Mouse (Mus musculus): ENCODE measurements at regions not wholly inside any gene's neighbourhood (a gene's known extent, or its start where the extent isn't known, plus 50 kb on each side); places are given as distances from the start of the nearest gene placed in this dataset.

DNA sequence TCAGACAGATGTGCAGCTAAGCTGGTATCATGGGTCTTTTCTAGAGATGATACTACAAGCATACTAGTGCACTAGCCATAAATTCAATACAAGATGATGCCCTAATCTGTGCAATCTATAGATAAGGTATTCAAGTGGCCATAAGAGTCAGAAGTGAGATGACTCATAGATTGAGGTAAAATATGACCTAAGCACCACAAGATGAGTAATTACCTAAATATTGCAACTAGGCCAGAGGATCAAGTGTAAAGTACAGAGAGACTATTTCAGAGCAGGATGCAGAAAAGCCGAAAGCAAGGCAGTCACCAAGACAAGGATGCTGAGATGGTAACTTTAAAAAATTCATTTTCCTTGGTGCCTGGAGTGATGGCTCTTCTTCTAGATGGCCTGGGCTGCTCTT is 111.5 kb upstream of the Gas2 start:
- Histone ChIP-seq H3K4me3 (replicated peaks; ENCODE audit: low read length) (no peak overlapping the region), H3K4me1 (replicated peaks; ENCODE audit: control insufficient read depth, insufficient read depth, low read length) (peaks cover 17% of the 10 kb centered on the region), H3K27ac (ENCODE audit: low read length) (no peak overlapping the region; the same call in 1 of the 2 replicates), H3K9me3 (ENCODE audit: control insufficient read depth, low read length) (no peaks in the 10 kb centered on the region), H3K4me2 (ENCODE audit: low read length) (no peak overlapping the region), H3K27me3 (replicated peaks; ENCODE audit: control insufficient read depth, insufficient read depth, low read length) (no peaks in the 10 kb centered on the region), H3K36me3 (ENCODE audit: control insufficient read depth, insufficient read depth) (no peaks in the 10 kb centered on the region), H3K9ac (replicated peaks; ENCODE audit: low read depth, low read length) (no peak overlapping the region)
- ATAC-seq, result no peak
- 88% methylated on average over 1 of the region's 1 CpGs for WGBS

DNA sequence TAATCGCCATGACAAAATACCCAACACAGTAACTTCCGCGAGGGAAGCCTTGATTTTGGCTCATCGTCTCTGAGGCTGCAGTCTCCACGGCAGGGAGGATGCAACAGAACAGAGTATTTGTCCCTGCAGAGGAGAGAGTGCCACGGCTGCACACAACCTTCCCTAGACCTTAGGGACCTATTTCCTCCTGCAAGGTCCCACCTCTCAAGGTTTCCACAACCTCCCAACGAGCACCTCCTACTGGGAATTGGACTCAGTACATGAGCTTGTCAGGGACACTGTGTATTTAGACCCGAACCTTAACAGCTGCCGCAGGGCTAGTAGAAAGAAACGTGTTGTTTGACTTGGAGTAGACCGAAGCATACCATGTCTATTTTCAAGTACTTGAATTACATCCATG is 108.8 kb upstream of the Gas2 start:
- 89% methylated on average over 11 of the region's 11 CpGs for WGBS
- no peak overlapping the region for H3K9ac ChIP-seq (replicated peaks; ENCODE audit: low read depth, low read length)
- no peak overlapping the region for H3K4me2 ChIP-seq (ENCODE audit: low read length)
- H3K4me1 ChIP-seq (replicated peaks; ENCODE audit: control insufficient read depth, insufficient read depth, low read length), result peaks cover 17% of the 10 kb centered on the region
- H3K4me3 ChIP-seq (replicated peaks; ENCODE audit: low read length), result no peak overlapping the region
- H3K27me3 ChIP-seq (replicated peaks; ENCODE audit: control insufficient read depth, insufficient read depth, low read length), result no peaks in the 10 kb centered on the region
- H3K36me3 ChIP-seq (ENCODE audit: control insufficient read depth, insufficient read depth), result no peaks in the 10 kb centered on the region
- H3K27ac ChIP-seq (ENCODE audit: low read length), result no peak overlapping the region
- no peak for ATAC-seq
- no peaks in the 10 kb centered on the region for H3K9me3 ChIP-seq (ENCODE audit: control insufficient read depth, low read length)

DNA sequence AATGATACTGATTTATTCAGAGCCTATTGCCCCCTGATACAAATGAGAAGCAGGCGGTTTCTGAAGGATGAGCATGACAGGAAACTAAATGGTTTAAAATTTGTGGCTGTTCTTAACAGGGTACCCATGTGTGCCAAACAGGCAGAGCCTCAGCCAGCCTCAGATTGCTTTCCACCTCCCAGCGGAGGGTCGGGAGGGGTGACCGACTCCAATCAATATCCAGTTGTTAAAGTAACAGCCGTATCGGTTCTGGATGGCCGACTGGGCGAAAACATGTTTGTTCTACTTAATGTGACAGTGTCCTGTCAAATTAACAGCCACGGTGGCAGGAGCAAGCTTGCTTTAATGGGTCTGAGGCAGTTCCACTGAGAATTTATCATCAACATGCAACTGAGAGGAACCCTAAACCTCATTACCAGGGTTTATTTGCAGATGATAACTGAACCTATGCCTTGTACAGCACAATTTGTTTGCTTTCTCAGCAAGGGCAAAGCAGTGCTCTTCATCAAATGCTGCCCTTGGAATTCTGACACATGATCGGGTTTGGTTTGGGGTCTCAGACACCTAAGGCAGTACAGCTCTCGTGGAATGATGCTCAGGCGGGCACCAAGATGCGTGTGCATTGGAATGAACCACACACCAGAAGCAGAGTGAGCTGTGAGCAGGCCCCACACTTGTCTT is 107.5 kb upstream of the Gas2 start:
- Histone ChIP-seq H3K27ac (ENCODE audit: low read length) (no peak overlapping the region), H3K9me3 (ENCODE audit: control insufficient read depth, low read length) (no peaks in the 10 kb centered on the region), H3K4me3 (replicated peaks; ENCODE audit: low read length) (no peak overlapping the region), H3K9ac (replicated peaks; ENCODE audit: low read depth, low read length) (no peak overlapping the region), H3K4me1 (replicated peaks; ENCODE audit: control insufficient read depth, insufficient read depth, low read length) (peaks cover 10% of the 10 kb centered on the region), H3K27me3 (replicated peaks; ENCODE audit: control insufficient read depth, insufficient read depth, low read length) (no peaks in the 10 kb centered on the region), H3K4me2 (ENCODE audit: low read length) (no peak overlapping the region), H3K36me3 (ENCODE audit: control insufficient read depth, insufficient read depth) (no peaks in the 10 kb centered on the region)
- no peak for ATAC-seq
- 67% methylated on average over 13 of the region's 13 CpGs for WGBS

DNA sequence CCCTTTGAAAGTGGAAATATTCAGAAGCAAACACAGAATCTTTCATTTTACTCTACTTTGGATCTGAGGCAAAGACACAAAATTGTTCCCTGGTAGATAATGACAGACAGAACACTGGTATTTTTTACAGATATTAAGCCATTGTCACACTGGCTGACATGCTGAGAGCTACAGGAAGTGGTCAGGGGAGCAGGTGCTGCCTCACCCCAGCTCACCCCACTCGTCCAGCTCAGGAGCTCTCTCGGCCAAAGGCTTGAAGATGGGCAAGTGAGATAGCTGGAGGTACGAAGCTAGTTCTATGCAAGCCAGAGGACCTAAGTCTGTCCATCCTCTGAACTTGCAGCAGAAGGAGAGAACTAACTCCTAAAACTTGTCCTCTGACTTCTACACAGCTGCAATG is 105.6 kb upstream of the Gas2 start:
- H3K9me3 ChIP-seq (ENCODE audit: control insufficient read depth, low read length), result no peaks in the 10 kb centered on the region
- WGBS, result 80% methylated on average over 3 of the region's 3 CpGs
- no peak overlapping the region for H3K9ac ChIP-seq (replicated peaks; ENCODE audit: low read depth, low read length)
- no peaks in the 10 kb centered on the region for H3K36me3 ChIP-seq (ENCODE audit: control insufficient read depth, insufficient read depth)
- no peak for ATAC-seq
- H3K27ac ChIP-seq (ENCODE audit: low read length), result no peak overlapping the region
- no peak overlapping the region for H3K4me2 ChIP-seq (ENCODE audit: low read length)
- H3K27me3 ChIP-seq (replicated peaks; ENCODE audit: control insufficient read depth, insufficient read depth, low read length), result no peaks in the 10 kb centered on the region
- H3K4me3 ChIP-seq (replicated peaks; ENCODE audit: low read length), result no peak overlapping the region
- peaks cover 4% of the 10 kb centered on the region; the same call in 1 of the 2 replicates for H3K4me1 ChIP-seq (replicated peaks; ENCODE audit: control insufficient read depth, insufficient read depth, low read length)

DNA sequence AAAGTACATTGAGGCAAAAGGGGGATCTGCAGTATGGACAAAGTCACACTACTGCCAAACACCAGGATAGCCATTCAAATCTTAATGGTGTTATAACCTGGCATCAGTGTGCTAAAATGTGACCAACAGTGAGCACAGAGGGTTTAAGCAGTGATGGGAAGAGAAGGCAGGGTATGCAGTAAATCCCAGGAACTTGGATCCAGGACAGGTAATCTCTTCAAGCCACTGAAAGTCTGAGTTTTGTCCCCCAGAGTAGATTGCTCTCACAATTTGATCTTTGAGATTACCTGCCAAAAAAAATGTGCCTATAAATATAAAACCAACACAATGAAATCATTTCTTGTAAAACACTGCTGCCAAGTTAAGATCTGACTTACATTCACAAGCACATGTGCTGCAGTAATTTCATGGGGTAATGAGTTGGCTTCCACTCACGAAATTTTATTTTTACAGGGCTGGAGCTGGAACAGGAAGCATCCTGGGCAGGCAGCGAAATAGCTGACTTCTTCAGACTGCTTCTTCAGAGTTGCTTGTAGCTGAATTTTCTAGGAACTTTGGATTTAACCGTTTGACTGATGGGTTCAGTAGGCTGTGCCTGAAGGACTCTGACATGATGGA is 102.2 kb upstream of the Gas2 start:
- no peak overlapping the region for H3K9ac ChIP-seq (replicated peaks; ENCODE audit: low read depth, low read length)
- 71% methylated on average over 3 of the region's 3 CpGs for WGBS

DNA sequence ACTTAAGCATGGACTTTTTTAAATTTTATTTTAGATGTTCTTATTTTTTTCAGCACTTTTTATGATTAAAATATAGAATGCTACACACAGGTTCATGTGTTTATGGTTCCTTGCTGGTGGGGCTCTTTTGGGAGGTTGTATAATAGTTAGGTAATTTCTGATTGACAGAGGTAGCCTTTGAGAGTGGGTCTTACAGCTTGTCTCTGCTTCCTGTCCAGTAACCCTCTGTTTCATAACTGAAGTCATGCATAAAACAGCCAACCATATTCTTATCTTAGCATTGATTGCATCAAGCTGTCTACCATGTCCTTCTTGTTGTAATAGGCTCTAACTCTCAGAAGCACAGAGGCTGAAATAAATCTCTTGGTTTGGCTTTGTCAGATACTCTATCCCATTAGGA is 94.7 kb upstream of the Gas2 start:
- Histone ChIP-seq H3K27ac (ENCODE audit: low read length) (no peak overlapping the region), H3K27me3 (replicated peaks; ENCODE audit: control insufficient read depth, insufficient read depth, low read length) (no peaks in the 10 kb centered on the region), H3K4me2 (ENCODE audit: low read length) (no peak overlapping the region), H3K4me1 (replicated peaks; ENCODE audit: control insufficient read depth, insufficient read depth, low read length) (no peaks in the 10 kb centered on the region), H3K9me3 (ENCODE audit: control insufficient read depth, low read length) (no peaks in the 10 kb centered on the region), H3K36me3 (ENCODE audit: control insufficient read depth, insufficient read depth) (no peaks in the 10 kb centered on the region), H3K4me3 (replicated peaks; ENCODE audit: low read length) (no peak overlapping the region), H3K9ac (replicated peaks; ENCODE audit: low read depth, low read length) (no peak overlapping the region)
- ATAC-seq, result no peak

More for the DNA sequence above, 102.2 kb upstream of the Gas2 start:
- H3K36me3 ChIP-seq (ENCODE audit: control insufficient read depth, insufficient read depth), result no peaks in the 10 kb centered on the region
- no peak overlapping the region for H3K4me3 ChIP-seq (replicated peaks; ENCODE audit: low read length)
- peaks cover 4% of the 10 kb centered on the region; the same call in 1 of the 2 replicates for H3K4me1 ChIP-seq (replicated peaks; ENCODE audit: control insufficient read depth, insufficient read depth, low read length)
- H3K9me3 ChIP-seq (ENCODE audit: control insufficient read depth, low read length), result no peaks in the 10 kb centered on the region
- no peaks in the 10 kb centered on the region for H3K27me3 ChIP-seq (replicated peaks; ENCODE audit: control insufficient read depth, insufficient read depth, low read length)
- ATAC-seq, result no peak
- no peak overlapping the region for H3K27ac ChIP-seq (ENCODE audit: low read length)
- H3K4me2 ChIP-seq (ENCODE audit: low read length), result no peak overlapping the region

DNA sequence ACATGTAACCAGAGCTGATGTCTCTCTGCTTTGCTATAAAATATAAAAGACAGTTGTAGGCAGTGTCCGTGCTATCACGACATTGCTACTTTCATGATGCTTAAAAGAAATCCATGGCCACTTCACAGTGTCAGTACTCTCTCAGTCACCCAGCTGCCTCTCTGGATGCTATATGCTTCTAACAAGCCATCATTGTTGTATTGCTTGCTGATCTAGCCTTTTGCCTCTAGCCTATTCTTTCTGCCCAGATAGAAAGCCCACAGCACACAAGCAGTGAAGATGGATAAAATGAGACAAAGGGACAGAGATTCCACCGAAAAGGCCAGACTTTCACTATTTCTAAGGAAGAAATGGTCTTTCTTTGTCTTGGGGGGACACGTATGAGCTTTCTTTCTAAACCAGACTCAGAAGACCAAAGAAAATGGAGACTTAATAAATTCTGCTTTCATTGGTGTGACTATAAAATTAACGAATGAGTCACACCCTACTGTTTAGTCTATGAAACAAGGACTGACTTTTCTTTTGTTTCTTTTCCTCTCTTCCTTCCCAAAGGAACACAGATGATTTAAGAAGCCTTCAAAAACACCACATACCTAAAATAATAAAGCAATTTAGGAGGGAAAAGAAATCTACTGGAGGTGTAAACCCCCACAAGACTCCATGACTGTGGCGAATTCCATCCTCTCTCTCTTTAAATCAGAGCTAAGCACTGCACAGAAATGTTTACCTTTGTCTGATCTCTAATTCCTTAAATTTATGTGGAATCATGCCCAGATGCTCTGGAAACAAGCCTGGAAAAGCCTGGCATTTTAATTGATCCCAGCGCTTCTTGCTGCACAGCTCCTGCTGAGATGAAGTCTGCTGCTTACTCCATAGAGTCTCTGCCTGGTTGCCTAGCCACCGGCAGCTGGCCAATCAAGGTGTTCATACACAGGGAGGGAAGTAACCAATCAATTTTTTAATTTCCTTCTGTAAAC is 89.6 kb upstream of the Gas2 start:
- 32% methylated on average over 8 of the region's 8 CpGs for WGBS
- peak; percentile 95 for ATAC-seq
- H3K4me3 ChIP-seq (replicated peaks; ENCODE audit: low read length), result no peak overlapping the region
- H3K36me3 ChIP-seq (ENCODE audit: control insufficient read depth, insufficient read depth), result no peaks in the 10 kb centered on the region
- H3K4me2 ChIP-seq (ENCODE audit: low read length), result peak overlapping the region; percentile 16; the same call in 1 of the 2 replicates
- no peak overlapping the region for H3K9ac ChIP-seq (replicated peaks; ENCODE audit: low read depth, low read length)
- H3K9me3 ChIP-seq (ENCODE audit: control insufficient read depth, low read length), result no peaks in the 10 kb centered on the region
- peak overlapping the region; percentile 82 for H3K27ac ChIP-seq (ENCODE audit: low read length)
- no peaks in the 10 kb centered on the region for H3K27me3 ChIP-seq (replicated peaks; ENCODE audit: control insufficient read depth, insufficient read depth, low read length)
- H3K4me1 ChIP-seq (replicated peaks; ENCODE audit: control insufficient read depth, insufficient read depth, low read length), result peaks cover 4% of the 10 kb centered on the region

DNA sequence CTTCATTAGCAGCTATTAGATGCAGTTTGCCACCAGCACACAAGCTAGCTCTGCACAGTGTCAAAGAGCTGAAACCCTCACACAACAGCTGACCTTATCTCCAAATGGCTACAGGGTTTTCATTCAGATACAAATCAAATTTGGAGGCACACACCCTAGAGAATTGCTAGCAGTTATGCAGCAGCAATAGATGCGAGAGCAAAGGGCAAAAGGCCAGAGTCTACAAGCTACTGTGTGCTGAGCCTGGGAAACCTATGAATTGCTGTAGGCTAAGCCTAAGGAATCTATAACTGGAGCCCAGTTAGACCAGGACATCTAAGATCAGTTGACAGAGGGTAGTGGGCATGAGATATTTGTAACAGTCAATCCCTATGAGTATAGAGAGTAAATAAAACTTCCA is 85.8 kb upstream of the Gas2 start:
- peaks cover 4% of the 10 kb centered on the region for H3K4me1 ChIP-seq (replicated peaks; ENCODE audit: control insufficient read depth, insufficient read depth, low read length)
- no peak overlapping the region for H3K27ac ChIP-seq (ENCODE audit: low read length)
- no peak overlapping the region for H3K4me2 ChIP-seq (ENCODE audit: low read length)
- H3K36me3 ChIP-seq (ENCODE audit: control insufficient read depth, insufficient read depth), result no peaks in the 10 kb centered on the region
- no peaks in the 10 kb centered on the region for H3K27me3 ChIP-seq (replicated peaks; ENCODE audit: control insufficient read depth, insufficient read depth, low read length)
- no peak overlapping the region for H3K4me3 ChIP-seq (replicated peaks; ENCODE audit: low read length)
- H3K9me3 ChIP-seq (ENCODE audit: control insufficient read depth, low read length), result no peaks in the 10 kb centered on the region
- no peak for ATAC-seq
- 89% methylated on average over 1 of the region's 1 CpGs for WGBS
- H3K9ac ChIP-seq (replicated peaks; ENCODE audit: low read depth, low read length), result no peak overlapping the region

DNA sequence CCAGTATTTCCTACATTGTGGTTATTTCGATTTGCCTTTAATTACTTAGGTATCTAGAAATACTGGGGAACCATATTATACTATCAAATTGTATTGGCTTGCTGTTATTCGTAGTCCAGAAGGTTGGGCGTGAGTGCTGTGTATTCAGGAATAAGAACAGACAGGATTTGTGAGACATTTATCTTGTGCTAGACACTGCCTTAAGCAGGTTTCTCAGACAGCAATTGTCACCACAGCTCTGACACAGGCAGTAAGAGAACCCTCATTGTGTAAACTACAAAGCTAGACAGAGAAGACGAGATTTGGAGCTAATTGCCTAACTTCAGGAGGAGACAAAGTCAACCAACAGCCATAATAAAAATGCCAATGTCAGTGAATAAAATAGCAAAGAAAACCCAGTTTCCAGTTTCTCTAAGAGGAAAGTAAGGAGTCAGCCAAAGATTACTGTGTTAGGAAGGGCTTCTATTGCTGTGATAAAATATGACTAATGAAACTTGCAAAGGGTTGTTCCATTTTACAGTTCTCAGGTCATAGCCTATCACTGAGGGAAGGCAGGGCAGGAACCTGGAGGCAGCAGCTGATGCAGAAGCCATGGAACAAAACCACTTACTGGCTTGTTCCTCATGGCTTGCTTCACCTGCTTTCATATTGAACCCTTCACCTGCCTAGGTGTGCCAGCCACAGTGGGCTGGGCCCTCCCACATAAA is 78.6 kb upstream of the Gas2 start:
- WGBS, result 30% methylated on average over 4 of the region's 4 CpGs
- Histone ChIP-seq H3K4me3 (replicated peaks; ENCODE audit: low read length) (no peak overlapping the region), H3K4me1 (replicated peaks; ENCODE audit: control insufficient read depth, insufficient read depth, low read length) (peaks cover 10% of the 10 kb centered on the region), H3K36me3 (ENCODE audit: control insufficient read depth, insufficient read depth) (no peaks in the 10 kb centered on the region), H3K4me2 (ENCODE audit: low read length) (peak overlapping the region; percentile 25; the same call in 1 of the 2 replicates), H3K27me3 (replicated peaks; ENCODE audit: control insufficient read depth, insufficient read depth, low read length) (no peaks in the 10 kb centered on the region), H3K9me3 (ENCODE audit: control insufficient read depth, low read length) (no peaks in the 10 kb centered on the region), H3K9ac (replicated peaks; ENCODE audit: low read depth, low read length) (no peak overlapping the region), H3K27ac (ENCODE audit: low read length) (peak overlapping the region; percentile 89)
- ATAC-seq, result peak; percentile 69

Measured in forebrain, embryonic 16.5 days (tissue).